Mouse (Mus musculus) neural tube, embryonic 11.5 days (tissue): ENCODE data around the gene Insl3. TPM values are rescaled to one million over a fixed set of nuclear protein-coding genes. Genes with fewer than 3 reads are reported as not detected.
A peak's percentile ranks its signal among the peaks of the same experiment; 100 is the strongest.

Experiments used
- ATAC-seq: fragments of 200-750 bp; cut with Nextera tagmentation; 2 replicates; pipeline ENCODE4 v1.8.0; 2017; ENCODE audit warnings: moderate number of reproducible peaks, mild to moderate bottlenecking, moderate TSS enrichment, moderate library complexity; ENCODE audit not compliant: insufficient read depth, low FRiP score, low TSS enrichment
- DNase-seq: peaks from one replicate; pipeline ENCODE4 v3.0.0-alpha.2; 2015; ENCODE audit warnings: low spot score
- H3K27ac ChIP-seq: fragments of 300-500 bp; sonication (generic); 2 replicates; pipeline ENCODE4 v1.5.1; 2014; ENCODE audit warnings: low read depth, mild to moderate bottlenecking, low read length
- H3K27me3 ChIP-seq: fragments of 300-500 bp; sonication (generic); 2 replicates; pipeline ENCODE4 v1.6.1; 2014; ENCODE audit warnings: mild to moderate bottlenecking, low read length, mixed read lengths; ENCODE audit not compliant: control insufficient read depth, insufficient read depth
- H3K36me3 ChIP-seq: fragments of 300-500 bp; sonication (generic); 2 replicates; pipeline ENCODE4 v1.6.1; 2014; ENCODE audit warnings: mild to moderate bottlenecking, low read length, moderate library complexity, mixed read lengths; ENCODE audit not compliant: control insufficient read depth, insufficient read depth
- H3K4me1 ChIP-seq: fragments of 300-500 bp; sonication (generic); 2 replicates; pipeline ENCODE4 v1.6.1; 2014; ENCODE audit warnings: low read length, mixed read lengths; ENCODE audit not compliant: control insufficient read depth, insufficient read depth
- H3K4me2 ChIP-seq: fragments of 300-500 bp; sonication (generic); 2 replicates; pipeline ENCODE4 v1.6.1; 2014; ENCODE audit warnings: low read depth, mild to moderate bottlenecking, moderate library complexity
- H3K4me3 ChIP-seq: fragments of 300-500 bp; sonication (generic); 2 replicates; pipeline ENCODE4 v1.5.1; 2014; ENCODE audit warnings: low read depth, low read length
- H3K9ac ChIP-seq: fragments of 300-500 bp; sonication (generic); 2 replicates; pipeline ENCODE4 v1.6.1; 2014; ENCODE audit warnings: mild to moderate bottlenecking, low read length
- H3K9me3 ChIP-seq: fragments of 300-500 bp; sonication (generic); 2 replicates; pipeline ENCODE4 v1.6.1; 2016; ENCODE audit warnings: low read length; ENCODE audit not compliant: control insufficient read depth
- WGBS: fragments of 180-500 bp; shearing (Covaris S2); extraction: QIAGEN DNeasy Blood & Tissue Kit; methylation state at CpG from one replicate; pipeline ENCODE4 v1.1.7; 2014; 5-methylcytosine and 5-hydroxymethylcytosine counted together
- polyA plus RNA-seq: library from polyadenylated mRNA; unstranded; fragments of >200 nt; fragmentation: Nextera tagmentation; extraction: Ambion mirVana; gene quantifications from 2 replicates; pipeline ENCODE4 v1.2.1, GENCODE M21; 2014

Insl3 gene
- polyA plus RNA-seq, 1 experiment from 2014 or later, result not detected

- Histone ChIP-seq H3K27ac (no peak overlapping the region), H3K4me3 (peak overlapping the region; percentile 3; the same call in 1 of the 2 replicates), H3K36me3 (no peaks in the 10 kb centered on the region), H3K9ac (no peak overlapping the region), H3K4me1 (no peaks in the 10 kb centered on the region), H3K27me3 (peaks cover 96% of the 10 kb centered on the region), H3K4me2 (peak overlapping the region; percentile 13; the same call in 1 of the 2 replicates), H3K9me3 (no peaks in the 10 kb centered on the region)
- no peak for ATAC-seq
- under 1% methylated on average over 42 of the region's 46 CpGs for WGBS
- DNase-seq, result no peak
Observed at GRCm38 (mm10) chr8:71679550-71680168, 9.4 kb upstream of the Insl3 start.

GRCm38 (mm10) chr8:71680471-71680870 is 8.5 kb upstream of the Insl3 start:
- no peak for ATAC-seq
- no peak overlapping the region for H3K4me2 ChIP-seq
- H3K27me3 ChIP-seq, result peaks cover 100% of the 10 kb centered on the region
- H3K36me3 ChIP-seq, result no peaks in the 10 kb centered on the region
- H3K9me3 ChIP-seq, result no peaks in the 10 kb centered on the region
- WGBS, result 7% methylated on average over 21 of the region's 21 CpGs
- no peak for DNase-seq
- H3K27ac ChIP-seq, result no peak overlapping the region
- H3K4me3 ChIP-seq, result no peak overlapping the region
- H3K4me1 ChIP-seq, result no peaks in the 10 kb centered on the region
- no peak overlapping the region for H3K9ac ChIP-seq

GRCm38 (mm10) chr8:71681369-71681915 is 7.6 kb upstream of the Insl3 start:
- Histone ChIP-seq H3K9me3 (no peaks in the 10 kb centered on the region), H3K27ac (no peak overlapping the region), H3K9ac (no peak overlapping the region), H3K27me3 (peaks cover 100% of the 10 kb centered on the region), H3K4me3 (no peak overlapping the region), H3K36me3 (no peaks in the 10 kb centered on the region), H3K4me1 (peaks cover 3% of the 10 kb centered on the region), H3K4me2 (no peak overlapping the region)
- DNase-seq (no peak), ATAC-seq (no peak)
- 1% methylated on average over 18 of the region's 18 CpGs for WGBS

- Histone ChIP-seq H3K27ac (no peak overlapping the region), H3K9me3 (no peaks in the 10 kb centered on the region), H3K27me3 (peaks cover 100% of the 10 kb centered on the region), H3K4me1 (peaks cover 3% of the 10 kb centered on the region), H3K36me3 (no peaks in the 10 kb centered on the region), H3K4me2 (no peak overlapping the region), H3K4me3 (no peak overlapping the region), H3K9ac (no peak overlapping the region)
- 51% methylated on average over 12 of the region's 12 CpGs for WGBS
- DNase-seq (no peak), ATAC-seq (no peak)
Observed at GRCm38 (mm10) chr8:71682832-71683231, 6.2 kb upstream of the Insl3 start.

- H3K36me3 ChIP-seq, result no peaks in the 10 kb centered on the region
- H3K4me1 ChIP-seq, result peaks cover 3% of the 10 kb centered on the region
- H3K27ac ChIP-seq, result no peak overlapping the region
- no peaks in the 10 kb centered on the region for H3K9me3 ChIP-seq
- 13% methylated on average over 10 of the region's 10 CpGs for WGBS
- DNase-seq (no peak), ATAC-seq (no peak)
- H3K9ac ChIP-seq, result no peak overlapping the region
- no peak overlapping the region for H3K4me3 ChIP-seq
- peaks cover 100% of the 10 kb centered on the region for H3K27me3 ChIP-seq
- no peak overlapping the region for H3K4me2 ChIP-seq
Observed at GRCm38 (mm10) chr8:71684701-71685100, 4.3 kb upstream of the Insl3 start.

- Histone ChIP-seq H3K9me3 (no peaks in the 10 kb centered on the region), H3K9ac (no peak overlapping the region), H3K4me2 (peak overlapping the region; percentile 24), H3K36me3 (no peaks in the 10 kb centered on the region), H3K27me3 (peaks cover 100% of the 10 kb centered on the region), H3K4me3 (peak overlapping the region; percentile 8; the same call in 1 of the 2 replicates), H3K4me1 (peaks cover 3% of the 10 kb centered on the region), H3K27ac (no peak overlapping the region)
- 2% methylated on average over 29 of the region's 29 CpGs for WGBS
- DNase-seq (no peak), ATAC-seq (no peak)
Observed at GRCm38 (mm10) chr8:71685573-71685972, 3.4 kb upstream of the Insl3 start.

- Histone ChIP-seq H3K36me3 (no peaks in the 10 kb centered on the region), H3K4me3 (peak overlapping the region; percentile 6; the same call in 1 of the 2 replicates), H3K27ac (no peak overlapping the region), H3K27me3 (peaks cover 100% of the 10 kb centered on the region), H3K4me1 (peaks cover 3% of the 10 kb centered on the region), H3K9ac (no peak overlapping the region), H3K9me3 (no peaks in the 10 kb centered on the region), H3K4me2 (peak overlapping the region; percentile 4)
- ATAC-seq (0 out of 2 replicates have a peak, but pooled peaks have one; percentile 33), DNase-seq (no peak)
- WGBS, result under 1% methylated on average over 23 of the region's 23 CpGs
Observed at GRCm38 (mm10) chr8:71686143-71686734, 2.8 kb upstream of the Insl3 start.

GRCm38 (mm10) chr8:71687616-71688015 is 1.4 kb upstream of the Insl3 start:
- peaks cover 100% of the 10 kb centered on the region for H3K27me3 ChIP-seq
- no peak overlapping the region for H3K4me3 ChIP-seq
- peaks cover 3% of the 10 kb centered on the region for H3K4me1 ChIP-seq
- no peak for DNase-seq
- H3K27ac ChIP-seq, result no peak overlapping the region
- no peaks in the 10 kb centered on the region for H3K9me3 ChIP-seq
- no peak overlapping the region for H3K9ac ChIP-seq
- WGBS, result under 1% methylated on average over 8 of the region's 8 CpGs
- H3K4me2 ChIP-seq, result no peak overlapping the region
- H3K36me3 ChIP-seq, result no peaks in the 10 kb centered on the region
- ATAC-seq, result no peak

GRCm38 (mm10) chr8:71692509-71692908 is 3.5 kb downstream of the Insl3 start:
- H3K9ac ChIP-seq, result no peak overlapping the region
- no peak overlapping the region for H3K27ac ChIP-seq
- H3K36me3 ChIP-seq, result no peaks in the 10 kb centered on the region
- 3% methylated on average over 30 of the region's 30 CpGs for WGBS
- no peak overlapping the region for H3K4me2 ChIP-seq
- H3K27me3 ChIP-seq, result peaks cover 83% of the 10 kb centered on the region
- ATAC-seq (no peak), DNase-seq (no peak)
- H3K4me1 ChIP-seq, result no peaks in the 10 kb centered on the region
- no peaks in the 10 kb centered on the region for H3K9me3 ChIP-seq
- no peak overlapping the region for H3K4me3 ChIP-seq
